Mouse (Mus musculus) thymus, postnatal 10 days (tissue): ENCODE results near the gene Uqcrh.
A peak's percentile ranks its signal among the peaks of the same experiment; 100 is the strongest.

Experiments
- DNase-seq, 2 experiments: peaks; one replicate each; pipeline ENCODE4 v3.0.0; 2021; ENCODE audit warnings: low spot score in 2 of 2

Gene Uqcrh

GRCm38 (mm10) chr4:116074861-116075620, at the start of gene Uqcrh, which contains the start of gene Lrrc41:
Gene Uqcrh (minus strand): TSS chr4:116075071.
Gene Lrrc41 (plus strand): TSS chr4:116075269.
- peak; percentile 92 to 94 for DNase-seq

GRCm38 (mm10) chr4:116123602-116124519, 49.0 kb upstream of the Uqcrh start, which contains the start of the genes Rad54l and Pomgnt1:
Gene Rad54l (minus strand): TSS chr4:116123690.
Gene Pomgnt1 (plus strand): TSS chr4:116123840.
- DNase-seq, result peak; percentile 60 to 78

GRCm38 (mm10) chr4:116122762-116123161, 47.9 kb upstream of the Uqcrh start:
- no peak for DNase-seq

- no peak for DNase-seq
These were observed 36.6 kb upstream of the Uqcrh start for GRCm38 (mm10) chr4:116111486-116111885.

GRCm38 (mm10) chr4:116110695-116111094, 35.8 kb upstream of the Uqcrh start:
- DNase-seq, result no peak

- no peak for DNase-seq
These were observed 30.4 kb upstream of the Uqcrh start for GRCm38 (mm10) chr4:116105278-116105677.

GRCm38 (mm10) chr4:116100959-116101358, 26.1 kb upstream of the Uqcrh start:
- DNase-seq, result no peak

GRCm38 (mm10) chr4:116097211-116097610, 22.3 kb upstream of the Uqcrh start:
- DNase-seq, result no peak

- DNase-seq, result no peak
These were observed 21.4 kb upstream of the Uqcrh start for GRCm38 (mm10) chr4:116096291-116096690.

- DNase-seq, result no peak
These were observed 13.8 kb upstream of the Uqcrh start for GRCm38 (mm10) chr4:116088510-116089249.

- DNase-seq, result no peak
These were observed 2.6 kb upstream of the Uqcrh start for GRCm38 (mm10) chr4:116077240-116078095.

- peak; percentile 17 to 28 for DNase-seq
These were observed 1.7 kb upstream of the Uqcrh start for GRCm38 (mm10) chr4:116076369-116077231.

- peak; percentile 65 for DNase-seq
These were observed 929 bp upstream of the Uqcrh start for GRCm38 (mm10) chr4:116075631-116076368.

- DNase-seq, result no peak
These were observed 661 bp downstream of the Uqcrh start for GRCm38 (mm10) chr4:116074145-116074675.

- no peak for DNase-seq
These were observed 1.7 kb downstream of the Uqcrh start for GRCm38 (mm10) chr4:116073146-116073545.

GRCm38 (mm10) chr4:116070116-116070515, 4.8 kb downstream of the Uqcrh start:
- no peak for DNase-seq

GRCm38 (mm10) chr4:116063855-116064254, 11.0 kb downstream of the Uqcrh start:
- DNase-seq, result no peak

GRCm38 (mm10) chr4:116059012-116059726, 15.7 kb downstream of the Uqcrh start:
- DNase-seq, result no peak
